Mouse (Mus musculus) testis, postnatal 14 days (tissue): ENCODE results near the gene 4930402F06Rik.

Source experiments
- DNase-seq: peaks from one replicate; pipeline ENCODE4 v3.0.0; 2021; ENCODE audit warnings: low spot score

4930402F06Rik gene

DNA sequence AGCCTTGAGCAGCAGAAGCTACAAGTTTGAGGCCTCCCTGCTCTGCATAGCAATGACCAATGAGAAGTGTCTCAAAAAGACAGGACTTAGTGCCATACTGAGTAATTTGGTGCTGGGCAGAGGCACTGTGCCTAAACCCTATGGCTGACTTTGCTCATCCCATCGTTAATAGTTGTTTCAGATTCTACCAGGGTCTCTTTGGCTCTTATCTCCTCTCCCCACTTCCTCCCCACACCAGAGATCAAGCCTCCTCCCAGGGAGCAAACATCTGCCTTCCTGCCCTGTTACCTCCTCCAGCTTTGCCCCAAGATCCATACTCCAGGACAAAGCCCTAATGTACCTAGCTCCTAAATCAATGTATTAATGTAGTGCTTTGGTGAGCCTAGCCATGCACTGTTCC is 20.3 kb upstream of the 4930402F06Rik start:
- DNase-seq, result no peak

DNA sequence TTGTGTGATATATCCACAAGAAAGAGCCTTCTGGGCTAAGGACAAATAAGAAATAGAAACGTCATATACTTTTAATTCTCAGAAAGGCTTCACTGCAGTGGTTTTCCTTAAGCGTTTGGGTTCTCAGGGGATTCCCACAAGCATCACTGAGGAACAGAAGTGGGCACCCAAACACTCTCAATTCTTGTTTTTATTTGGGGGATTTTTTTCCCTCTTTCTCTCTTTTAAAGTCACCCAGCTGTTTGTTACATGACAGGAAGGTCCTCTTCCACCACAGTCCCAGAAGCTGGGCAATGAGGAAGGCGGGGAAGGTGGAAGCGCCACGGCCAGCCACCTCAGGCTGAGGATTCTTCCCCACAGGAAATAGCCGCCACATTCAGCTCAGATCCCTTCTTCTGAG is 19.5 kb upstream of the 4930402F06Rik start:
- DNase-seq, result no peak

DNA sequence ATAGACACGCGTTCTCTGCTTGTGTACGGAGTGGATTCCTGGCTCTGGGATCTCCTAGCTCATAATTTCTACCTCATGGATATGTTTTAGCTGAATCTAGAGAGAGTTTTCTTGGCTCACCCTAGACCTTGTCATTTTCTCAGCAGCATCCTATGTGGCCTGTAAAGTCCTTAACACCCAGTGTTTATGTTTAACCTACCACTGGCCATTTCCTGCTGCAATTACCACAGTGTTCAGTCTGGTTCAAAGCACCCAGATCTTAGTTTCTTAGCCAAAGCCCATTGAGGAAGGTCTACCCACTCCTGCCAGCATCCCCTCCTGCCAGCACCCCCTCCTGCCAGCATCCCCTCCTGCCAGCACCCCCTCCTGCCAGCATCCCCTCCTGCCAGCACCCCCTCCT is 15.8 kb upstream of the 4930402F06Rik start:
- DNase-seq, result no peak

DNA sequence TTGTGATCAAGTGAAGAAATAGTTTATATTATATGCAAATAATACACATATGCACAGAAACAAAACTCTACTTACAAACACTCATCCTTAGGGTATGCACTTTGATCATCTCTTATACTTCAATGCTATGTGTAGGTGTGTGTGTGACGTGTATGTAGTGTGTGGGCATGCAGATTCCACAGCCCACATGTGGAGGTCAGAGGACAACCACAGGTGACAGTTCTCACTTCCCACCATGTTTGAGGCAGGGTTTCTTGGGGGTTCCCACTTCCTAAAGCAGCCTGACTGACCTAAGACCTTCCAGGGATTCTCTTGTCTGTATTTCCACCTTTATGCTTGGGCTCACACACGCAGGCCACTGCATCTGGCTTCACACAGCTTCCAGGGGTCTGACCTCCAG is 15.3 kb upstream of the 4930402F06Rik start:
- no peak for DNase-seq

DNA sequence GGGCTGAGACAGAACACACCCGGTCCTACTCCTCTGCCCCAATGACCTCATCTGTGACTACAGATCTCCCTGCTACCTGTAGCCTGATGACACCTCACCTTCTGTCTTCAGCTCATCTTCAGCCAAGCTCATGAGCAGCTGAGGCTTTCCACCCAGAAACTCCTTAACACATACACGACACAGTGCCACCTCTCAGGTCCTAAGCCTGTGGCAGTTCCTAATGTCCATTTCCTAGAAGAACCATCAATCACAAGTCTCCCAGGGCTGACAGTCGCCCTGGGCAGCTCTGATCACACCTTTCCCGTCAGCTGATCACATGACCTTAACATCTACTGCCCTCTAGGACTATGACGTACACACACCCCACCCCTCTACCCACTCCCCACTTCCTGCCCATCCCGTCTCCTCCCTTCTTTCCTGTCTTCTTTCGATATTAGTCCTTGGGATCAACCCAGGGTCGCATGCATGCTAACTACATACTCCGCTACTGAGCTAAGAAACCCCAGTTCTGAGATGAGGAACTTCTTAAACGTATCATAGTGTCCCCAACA is 14.7 kb upstream of the 4930402F06Rik start:
- DNase-seq, result no peak

DNA sequence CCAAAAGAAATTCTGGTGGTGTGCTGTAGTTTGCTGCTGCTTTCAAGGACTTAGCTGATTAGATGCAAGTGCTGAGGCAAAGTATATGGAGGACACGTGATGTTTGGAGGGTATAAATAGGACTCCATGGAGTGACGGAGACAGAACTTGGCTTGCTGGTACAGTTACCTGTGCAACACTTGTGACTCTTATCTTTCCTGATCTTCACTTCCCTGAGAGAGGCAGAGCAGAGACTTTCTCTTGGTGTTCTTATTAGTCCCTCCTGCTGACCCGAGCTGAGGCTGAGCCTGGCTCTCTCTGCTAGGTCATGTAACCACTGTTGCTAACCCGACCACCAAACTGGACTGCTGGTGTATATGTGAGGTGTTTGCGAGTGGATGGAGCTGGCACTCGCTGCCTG is 12.5 kb upstream of the 4930402F06Rik start:
- no peak for DNase-seq

DNA sequence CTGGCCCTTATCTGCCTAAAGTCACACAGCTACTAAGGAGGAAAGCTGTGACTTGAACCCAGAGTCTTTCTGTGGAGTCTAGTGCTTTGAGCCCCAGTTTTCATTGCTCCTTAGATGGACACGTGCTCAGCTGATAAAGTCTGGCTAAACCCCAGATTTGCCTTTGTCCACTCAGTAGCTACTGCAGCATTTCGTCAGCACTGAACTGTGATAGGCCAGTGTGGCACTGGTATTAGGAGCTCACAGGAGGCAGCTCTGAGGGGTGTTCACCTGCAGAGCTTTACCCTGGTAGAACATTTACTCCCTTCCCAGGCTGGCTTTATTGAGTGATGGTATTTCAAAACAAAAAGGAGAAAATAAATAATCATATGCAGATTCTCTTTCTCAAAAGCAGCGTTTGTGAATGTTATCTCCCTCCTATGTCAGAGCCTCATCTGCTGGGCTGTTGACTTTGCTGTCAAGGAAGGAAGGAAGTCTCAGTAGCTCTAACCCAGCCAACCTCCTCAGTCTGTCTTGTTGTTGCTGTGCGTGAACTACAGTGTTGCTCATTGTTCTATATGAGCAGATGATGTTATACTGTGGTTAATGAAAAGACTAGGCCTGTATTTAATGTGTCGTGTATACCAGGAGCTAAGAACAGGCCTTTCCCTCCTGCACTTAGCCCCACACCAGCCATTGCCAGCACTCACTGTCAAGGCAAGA is 11.6 kb upstream of the 4930402F06Rik start:
- DNase-seq, result no peak

DNA sequence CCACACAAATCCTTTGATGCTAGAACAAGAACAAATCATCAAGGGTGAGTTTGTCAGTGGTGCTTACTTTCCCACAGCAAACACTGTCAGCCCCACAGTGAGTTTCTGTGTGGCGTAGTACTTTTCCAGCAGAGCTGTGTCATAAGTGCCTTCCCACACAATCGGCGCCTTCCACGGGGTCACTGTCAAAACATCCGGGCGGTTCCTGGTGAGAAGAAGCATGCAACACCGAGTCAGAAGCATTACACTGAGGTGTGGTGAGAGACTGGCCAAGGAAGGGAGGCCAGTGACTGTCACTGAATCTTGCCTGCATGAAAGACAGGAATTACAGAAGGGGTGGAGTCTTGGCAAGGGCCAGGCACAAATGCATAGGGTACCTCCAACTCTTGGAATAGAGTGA is 10.9 kb upstream of the 4930402F06Rik start:
- DNase-seq, result no peak

DNA sequence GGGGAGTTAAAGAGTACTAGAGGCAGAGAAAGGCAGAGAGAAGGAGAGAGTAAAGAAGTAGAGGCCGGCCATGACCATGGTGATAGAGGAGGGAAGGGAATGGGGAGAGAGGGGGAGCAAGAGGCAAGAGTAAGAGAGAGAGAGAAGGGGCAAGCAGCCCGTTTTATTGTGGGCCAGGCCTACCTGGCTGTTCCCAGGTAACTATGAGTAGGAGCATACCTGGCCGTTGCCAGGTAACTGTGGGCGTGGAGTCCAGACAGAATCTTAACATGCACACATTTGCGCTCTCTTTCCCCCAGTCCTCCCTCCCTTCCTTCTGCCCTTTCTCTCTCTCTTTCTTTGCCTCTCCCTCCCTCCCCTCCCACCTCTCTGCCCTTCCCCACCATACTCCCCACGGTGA is 10.3 kb upstream of the 4930402F06Rik start:
- no peak for DNase-seq

DNA sequence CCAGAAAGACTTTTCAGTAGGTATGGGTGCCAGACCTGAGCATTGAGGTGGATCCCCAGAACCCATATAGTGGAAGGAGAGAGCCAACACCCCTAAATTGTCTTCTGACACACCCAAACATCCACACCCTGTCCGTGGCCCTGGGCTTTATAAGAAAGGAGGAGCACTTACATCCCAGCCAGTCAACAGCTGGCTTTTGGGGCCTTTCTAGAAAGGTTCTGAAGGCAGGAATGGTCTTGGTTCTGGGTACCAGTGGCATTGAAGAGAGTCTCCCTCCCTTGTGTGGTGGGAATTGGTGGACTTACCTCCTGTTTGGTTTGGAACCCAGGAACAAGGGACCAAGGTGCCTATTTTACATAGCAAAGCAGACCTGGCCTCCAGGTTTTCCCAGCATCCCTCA is 9.6 kb upstream of the 4930402F06Rik start:
- no peak for DNase-seq

DNA sequence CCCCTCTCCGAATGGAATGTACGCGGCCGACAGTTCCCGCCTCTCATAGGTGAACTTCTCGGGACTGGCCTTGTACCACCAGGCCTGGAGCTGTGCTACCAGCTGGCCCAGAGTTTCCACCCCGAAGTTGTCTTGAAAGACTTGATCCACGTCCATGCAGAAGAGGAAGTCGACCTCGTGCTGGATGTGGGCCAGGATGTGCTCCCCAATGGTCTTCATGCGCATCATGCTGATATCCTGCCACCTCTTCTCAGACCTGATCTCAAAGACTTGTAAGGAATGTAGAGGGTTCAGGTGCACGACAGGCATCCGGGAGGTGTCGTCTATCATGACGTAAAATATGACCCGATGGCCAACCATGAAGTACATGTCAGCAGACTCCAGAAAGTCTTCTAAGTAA is 5.4 kb upstream of the 4930402F06Rik start:
- no peak for DNase-seq

DNA sequence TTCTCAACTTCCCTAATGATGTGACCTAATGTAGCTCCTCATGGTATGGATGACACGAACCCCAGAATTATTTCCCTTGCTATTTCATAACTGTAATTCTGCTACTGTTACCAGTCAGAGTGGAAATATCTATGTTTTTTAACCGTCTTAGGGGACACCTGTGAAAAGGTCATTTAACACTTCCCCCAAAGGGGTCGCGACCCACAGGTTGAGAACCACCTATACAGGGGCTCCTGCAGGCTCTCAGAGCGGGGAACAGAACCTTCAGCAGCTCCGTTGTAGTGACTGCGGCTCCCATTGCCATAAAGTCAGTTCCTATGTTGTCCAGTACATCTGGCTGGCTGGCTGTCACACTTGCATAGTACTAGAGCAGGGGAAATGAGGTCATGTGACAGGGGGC is 3.8 kb upstream of the 4930402F06Rik start:
- DNase-seq, result no peak

DNA sequence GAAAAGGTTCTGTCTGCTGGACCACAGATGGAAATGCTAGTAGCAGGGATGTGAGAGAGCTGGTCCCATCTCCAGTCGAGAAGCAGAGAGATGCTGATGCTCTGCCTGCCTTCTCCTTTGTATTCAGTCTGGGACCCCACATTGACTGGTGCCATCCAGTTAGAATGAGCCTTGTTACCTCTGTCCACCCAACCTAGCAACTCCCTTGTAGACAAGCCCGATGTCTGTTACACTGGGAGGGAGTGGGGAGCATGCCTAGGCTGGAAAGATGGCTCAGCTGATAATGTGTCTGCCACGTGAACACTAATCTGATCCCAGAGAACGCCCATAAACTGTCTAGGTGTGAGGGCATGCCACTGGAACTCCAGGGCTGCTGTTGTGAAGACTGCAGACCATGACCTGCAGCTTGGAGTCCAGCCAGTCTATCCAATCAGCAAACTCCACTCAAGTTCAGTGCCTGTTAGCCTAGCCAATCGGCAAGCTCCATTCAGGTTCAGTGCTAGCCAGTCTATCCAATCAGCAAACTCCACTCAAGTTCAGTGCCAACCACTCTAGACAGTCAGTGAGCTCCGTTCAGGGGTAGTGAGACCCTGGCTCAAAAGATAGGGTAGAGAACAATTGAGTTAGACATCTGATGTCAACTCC is 1.3 kb upstream of the 4930402F06Rik start:
- no peak for DNase-seq

DNA sequence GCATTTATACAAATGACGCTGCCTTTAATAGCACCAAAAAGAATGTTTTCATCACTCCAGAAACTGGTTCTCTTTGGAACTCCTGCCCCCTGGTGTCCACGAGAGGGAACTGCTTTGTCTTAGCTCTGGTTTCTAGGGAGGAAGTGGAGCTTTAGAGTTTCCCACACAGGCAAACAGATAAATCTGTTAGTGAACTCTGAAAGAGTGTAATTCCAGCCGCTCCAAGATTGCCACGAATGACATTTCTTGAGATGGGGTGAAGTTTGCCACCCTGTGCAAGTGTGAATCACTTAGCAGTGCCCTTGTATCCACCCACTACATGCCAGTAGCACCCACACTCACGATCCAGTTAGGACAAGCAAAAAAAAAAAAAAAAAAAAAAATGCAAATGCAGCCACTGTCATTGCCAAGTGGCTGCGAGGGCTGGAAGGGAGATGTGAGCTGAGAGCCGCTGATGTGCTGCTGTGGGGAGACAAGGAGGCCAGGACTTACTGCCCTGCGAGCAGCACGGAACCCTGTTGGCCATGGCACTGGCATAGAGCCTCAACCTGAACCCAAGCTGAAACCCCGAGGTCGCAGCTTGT is 707 bp upstream of the 4930402F06Rik start:
- DNase-seq, result peak; percentile 28

DNA sequence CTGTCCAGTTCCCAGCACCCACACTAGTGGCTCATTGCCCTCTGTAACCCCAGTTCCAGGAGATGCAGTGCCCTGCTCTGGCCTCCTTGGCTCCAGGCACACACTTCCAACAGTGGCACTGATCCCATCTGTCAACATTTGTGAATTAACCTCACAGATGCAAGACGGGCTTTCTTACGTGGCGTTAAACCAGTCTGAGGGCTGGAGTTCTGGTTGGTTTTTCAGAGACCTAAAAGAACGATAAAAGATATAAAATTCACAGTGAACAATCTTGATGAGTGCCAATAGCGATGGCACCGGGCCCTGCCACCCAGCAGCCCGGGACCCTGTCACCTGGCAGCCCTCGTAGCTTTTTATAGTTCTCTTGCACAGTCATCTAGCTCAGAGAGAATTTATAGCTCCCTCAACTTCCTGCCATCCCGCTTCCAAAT is 11.5 kb downstream of the 4930402F06Rik start:
- no peak for DNase-seq

DNA sequence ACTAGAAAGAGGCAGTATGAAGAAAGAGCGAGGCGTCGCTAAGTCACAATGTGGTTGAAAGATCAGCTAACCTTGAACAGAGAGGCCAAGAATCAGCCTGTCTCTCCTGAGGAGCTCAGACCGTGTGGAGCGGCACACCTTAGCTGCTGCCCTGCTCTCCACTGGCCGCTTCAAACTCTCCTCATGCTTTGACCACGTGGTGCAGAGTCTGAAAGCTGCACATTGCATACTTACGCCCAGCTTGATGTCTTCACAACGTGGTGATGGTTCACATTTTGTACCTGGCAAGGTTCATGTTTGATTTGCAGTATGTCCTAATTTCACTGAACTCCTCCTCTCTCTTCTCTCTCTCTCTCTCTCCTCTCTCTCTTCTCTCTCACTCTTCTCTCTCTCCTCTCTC is 17.7 kb downstream of the 4930402F06Rik start:
- DNase-seq, result no peak

DNA sequence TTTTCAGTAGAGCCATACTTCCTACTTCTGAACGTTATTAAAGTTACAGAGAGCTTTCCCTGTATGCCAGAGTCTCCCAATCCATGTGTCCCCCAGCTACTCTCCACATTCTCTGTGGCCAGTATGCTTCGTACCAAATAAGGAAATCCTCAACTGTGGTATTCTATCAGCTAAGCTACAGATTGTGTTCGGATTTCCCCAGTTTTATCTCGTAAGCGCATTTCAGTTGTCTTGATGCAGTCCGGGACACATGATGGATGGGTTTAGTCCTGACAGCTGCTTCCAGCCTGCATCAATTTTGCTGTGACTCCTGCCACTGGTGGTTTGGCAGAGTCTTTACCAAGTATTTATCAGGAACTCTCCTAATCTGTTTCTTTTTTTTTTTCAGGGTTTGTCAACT is 19.4 kb downstream of the 4930402F06Rik start:
- no peak for DNase-seq

DNA sequence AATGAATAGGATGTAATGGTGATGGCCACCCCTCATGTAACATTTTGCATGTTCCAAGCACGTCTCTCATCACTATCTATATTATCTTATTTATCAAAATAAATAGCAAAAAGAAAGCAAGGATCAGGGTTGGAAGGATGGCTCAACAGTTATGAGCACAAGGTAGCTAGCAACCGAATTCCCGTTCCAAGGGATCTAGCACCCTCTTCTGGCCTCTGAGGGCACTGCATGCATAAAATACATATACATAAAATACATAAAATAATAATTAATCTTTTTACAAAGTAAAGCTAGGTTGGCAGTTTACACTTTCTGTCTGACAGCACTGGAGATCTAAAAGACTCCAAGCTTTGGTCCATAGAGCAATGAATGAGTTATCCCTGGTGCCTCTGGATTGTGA is 24.0 kb downstream of the 4930402F06Rik start:
- no peak for DNase-seq

DNA sequence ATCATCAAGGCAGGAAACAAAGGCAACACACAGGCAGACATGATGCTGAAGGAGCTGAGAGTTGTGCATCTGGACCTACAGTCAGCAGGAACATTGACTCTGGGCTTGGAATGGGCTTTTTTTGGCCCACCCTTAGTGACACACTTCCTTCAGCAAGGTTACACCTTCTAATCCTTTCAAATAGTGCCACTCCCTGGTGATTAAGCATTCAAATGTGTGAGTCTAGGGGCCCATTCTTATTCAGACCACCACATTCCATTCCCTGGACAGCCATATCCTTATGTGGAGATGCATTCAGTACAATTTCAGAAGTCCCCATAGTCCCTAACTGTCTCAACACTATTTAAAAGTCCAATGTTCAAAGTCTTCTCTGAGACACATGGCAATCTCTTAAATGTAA is 26.3 kb downstream of the 4930402F06Rik start:
- no peak for DNase-seq

DNA sequence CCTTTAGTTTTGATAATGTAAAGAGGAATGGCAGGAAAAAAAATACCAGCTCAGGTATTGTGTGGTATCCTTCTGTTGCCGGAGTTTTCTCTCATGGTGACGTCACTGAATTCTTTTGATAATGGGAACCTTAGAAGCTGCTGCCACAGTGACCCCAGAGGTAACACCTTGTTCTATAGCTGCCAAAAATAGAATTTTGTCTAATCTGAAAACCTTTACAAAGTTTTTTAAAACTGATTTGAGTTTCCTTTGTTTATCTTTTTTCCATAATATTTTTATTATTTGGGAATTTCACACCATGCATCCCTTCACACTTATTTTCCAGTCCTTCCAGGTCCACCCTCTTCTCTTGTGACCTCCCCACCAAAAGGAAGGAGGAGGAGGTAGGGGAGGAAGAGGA is 29.3 kb downstream of the 4930402F06Rik start, which contains the start of gene 4930568D16Rik:
TSS of gene 4930568D16Rik (minus strand) at position 101 of the 400 bp plus-strand sequence.
- DNase-seq, result no peak

DNA sequence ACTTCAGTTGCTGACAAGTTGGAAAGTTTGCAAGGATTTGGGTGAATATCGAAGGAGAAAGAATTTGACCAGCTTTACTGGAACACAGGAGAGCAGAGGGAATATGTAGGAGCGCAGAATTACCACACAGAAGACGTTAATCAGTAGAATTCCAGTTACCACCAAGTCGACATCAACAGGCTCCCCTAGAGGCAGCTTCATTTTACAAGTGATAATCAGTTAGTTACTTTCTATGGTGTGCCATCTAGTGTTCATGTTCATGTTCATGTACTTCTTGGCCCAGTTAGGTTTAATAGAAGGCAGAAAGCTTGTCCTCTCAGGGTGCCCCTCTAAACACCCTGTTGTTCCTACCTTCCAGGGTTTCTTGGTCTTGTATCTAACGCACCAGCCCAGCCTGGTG is 47.8 kb downstream of the 4930402F06Rik start:
- no peak for DNase-seq

DNA sequence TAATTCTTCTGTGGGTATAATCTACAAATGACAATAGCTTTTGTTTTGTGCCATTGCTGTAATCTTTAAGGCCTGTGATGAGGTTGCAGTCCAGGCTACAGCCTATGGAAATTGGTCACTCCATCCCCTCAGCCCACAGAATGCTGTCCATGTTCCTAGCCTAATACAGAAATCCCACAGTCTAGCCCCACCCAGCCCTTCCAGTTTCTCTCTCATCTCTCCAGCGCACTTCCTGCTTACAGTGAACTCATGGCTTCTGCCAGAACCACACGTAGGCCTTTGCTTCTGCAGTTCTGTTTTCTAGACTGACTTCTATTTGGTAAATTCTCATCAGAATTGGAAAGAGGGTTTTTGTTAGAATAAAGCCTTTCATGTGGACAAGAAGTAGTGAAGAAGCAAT is 51.0 kb downstream of the 4930402F06Rik start:
- DNase-seq, result no peak

DNA sequence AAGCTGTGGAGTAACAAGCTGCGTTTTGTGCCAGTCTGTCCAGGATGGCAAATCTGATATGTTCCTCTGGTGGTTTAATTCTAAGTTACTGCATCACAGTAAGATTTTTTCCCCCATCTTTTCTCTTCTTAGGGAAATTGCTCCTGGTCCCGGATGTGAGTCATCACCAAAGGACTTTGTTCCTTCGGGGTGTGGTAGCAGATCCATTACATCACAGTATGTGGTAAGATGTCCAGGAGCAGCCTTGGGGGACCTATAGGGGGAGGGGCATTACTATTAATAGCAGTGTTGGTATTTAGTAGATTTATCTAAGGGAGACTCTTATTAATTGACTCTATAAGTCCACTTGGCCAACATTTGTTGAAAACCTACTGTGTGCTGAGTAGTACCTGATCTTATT is 54.4 kb downstream of the 4930402F06Rik start:
- no peak for DNase-seq
